Mouse (Mus musculus): ENCODE measurements at regions not wholly inside any gene's neighbourhood (a gene's known extent, or its start where the extent isn't known, plus 50 kb on each side); places are given as distances from the start of the nearest gene placed in this dataset.

DNA sequence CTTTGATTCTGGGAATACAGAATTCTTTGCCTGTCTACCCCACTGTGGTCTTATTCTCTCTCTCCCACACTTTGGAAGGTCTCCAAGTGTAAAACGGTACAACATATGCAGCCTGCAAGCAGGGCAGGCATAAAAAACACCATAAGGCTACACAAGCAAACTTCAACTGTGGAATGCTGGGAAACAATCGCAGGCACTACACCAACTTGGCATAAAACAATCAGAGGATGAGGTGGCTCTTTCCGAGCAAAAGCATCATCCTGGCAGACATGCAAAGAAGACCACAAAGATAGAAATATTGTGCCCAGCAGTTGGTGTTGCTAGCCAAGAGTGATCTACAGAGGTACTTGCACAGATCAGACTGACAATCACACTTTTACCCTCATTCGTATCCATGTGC lies 88.0 kb upstream of the Galnt5 start:
- no peak for TF ChIP-seq CTCF (IDR thresholded peaks at IDR 0.05; ENCODE audit: low read depth)
- TF ChIP-seq EP300 (IDR thresholded peaks at IDR 0.05; ENCODE audit: low read depth): no peak

Measured in heart, postnatal 0 days (tissue).